Mouse (Mus musculus): ENCODE measurements around the gene Dact3. TPM values are rescaled to one million over a fixed set of nuclear protein-coding genes. Genes with fewer than 3 reads are reported as not detected.

The Dact3 gene
- polyA plus RNA-seq, 1 experiment from 2014 or later: 2.3 TPM

GRCm38 (mm10) chr7:16920818-16921791 is 46.0 kb downstream of the Dact3 start:
- Histone ChIP-seq H3K9me3 (replicated peaks; ENCODE audit: control insufficient read depth, low read length) (no peaks in the 10 kb centered on the region), H3K27me3 (ENCODE audit: control insufficient read depth, insufficient read depth, low read length) (no peaks in the 10 kb centered on the region), H3K36me3 (ENCODE audit: control insufficient read depth, insufficient read depth, low read length) (peaks cover 18% of the 10 kb centered on the region), H3K27ac (ENCODE audit: low read length) (peak overlapping the region; percentile 95), H3K4me3 (replicated peaks; ENCODE audit: low read length) (peak overlapping the region; percentile 90), H3K9ac (ENCODE audit: low read length) (peak overlapping the region; percentile 95), H3K4me1 (ENCODE audit: control insufficient read depth, insufficient read depth, low read length) (peaks cover 33% of the 10 kb centered on the region), H3K4me2 (ENCODE audit: low read depth, low read length) (peak overlapping the region; percentile 95)
- WGBS: 47% methylated on average over 21 of the region's 21 CpGs
- no peak for ATAC-seq (ENCODE audit: insufficient read depth, low FRiP score)

- H3K4me1 ChIP-seq (ENCODE audit: control insufficient read depth, insufficient read depth, low read length): peaks cover 33% of the 10 kb centered on the region
These were observed 46.8 kb downstream of the Dact3 start for GRCm38 (mm10) chr7:16921881-16922335.

GRCm38 (mm10) chr7:16922360-16922973 is 47.4 kb downstream of the Dact3 start:
- Histone ChIP-seq H3K9me3 (replicated peaks; ENCODE audit: control insufficient read depth, low read length) (no peaks in the 10 kb centered on the region), H3K4me3 (replicated peaks; ENCODE audit: low read length) (peak overlapping the region; percentile 90), H3K27me3 (ENCODE audit: control insufficient read depth, insufficient read depth, low read length) (no peaks in the 10 kb centered on the region), H3K9ac (ENCODE audit: low read length) (peak overlapping the region; percentile 95), H3K27ac (ENCODE audit: low read length) (peak overlapping the region; percentile 95), H3K36me3 (ENCODE audit: control insufficient read depth, insufficient read depth, low read length) (peaks cover 5% of the 10 kb centered on the region), H3K4me2 (ENCODE audit: low read depth, low read length) (peak overlapping the region; percentile 95), H3K4me1 (ENCODE audit: control insufficient read depth, insufficient read depth, low read length) (peaks cover 33% of the 10 kb centered on the region)
- 32% methylated on average over 10 of the region's 10 CpGs for WGBS
- ATAC-seq (ENCODE audit: insufficient read depth, low FRiP score): no peak

More at GRCm38 (mm10) chr7:16921881-16922335, 46.8 kb downstream of the Dact3 start:
- Histone ChIP-seq H3K27ac (ENCODE audit: low read length) (peak overlapping the region; percentile 95), H3K4me3 (replicated peaks; ENCODE audit: low read length) (peak overlapping the region; percentile 90), H3K36me3 (ENCODE audit: control insufficient read depth, insufficient read depth, low read length) (peaks cover 11% of the 10 kb centered on the region), H3K9me3 (replicated peaks; ENCODE audit: control insufficient read depth, low read length) (no peaks in the 10 kb centered on the region), H3K9ac (ENCODE audit: low read length) (peak overlapping the region; percentile 95), H3K27me3 (ENCODE audit: control insufficient read depth, insufficient read depth, low read length) (no peaks in the 10 kb centered on the region), H3K4me2 (ENCODE audit: low read depth, low read length) (peak overlapping the region; percentile 95)
- WGBS: 37% methylated on average over 6 of the region's 6 CpGs
- ATAC-seq (ENCODE audit: insufficient read depth, low FRiP score): no peak

GRCm38 (mm10) chr7:16923283-16924036 is 48.3 kb downstream of the Dact3 start:
- under 1% methylated on average over 56 of the region's 57 CpGs for WGBS
- H3K27ac ChIP-seq (ENCODE audit: low read length): peak overlapping the region; percentile 95
- H3K9me3 ChIP-seq (replicated peaks; ENCODE audit: control insufficient read depth, low read length): no peaks in the 10 kb centered on the region
- peaks cover 33% of the 10 kb centered on the region for H3K4me1 ChIP-seq (ENCODE audit: control insufficient read depth, insufficient read depth, low read length)
- H3K4me2 ChIP-seq (ENCODE audit: low read depth, low read length): peak overlapping the region; percentile 95
- 0 out of 2 replicates have a peak, but pooled peaks have one; percentile 0 for ATAC-seq (ENCODE audit: insufficient read depth, low FRiP score)
- no peaks in the 10 kb centered on the region; the same call in 1 of the 2 replicates for H3K36me3 ChIP-seq (ENCODE audit: control insufficient read depth, insufficient read depth, low read length)
- peak overlapping the region; percentile 90 for H3K4me3 ChIP-seq (replicated peaks; ENCODE audit: low read length)
- no peaks in the 10 kb centered on the region for H3K27me3 ChIP-seq (ENCODE audit: control insufficient read depth, insufficient read depth, low read length)
- H3K9ac ChIP-seq (ENCODE audit: low read length): peak overlapping the region; percentile 95

- Histone ChIP-seq H3K4me1 (ENCODE audit: control insufficient read depth, insufficient read depth, low read length) (peaks cover 33% of the 10 kb centered on the region), H3K4me2 (ENCODE audit: low read depth, low read length) (peak within 1 kb of the TSS; percentile 95), H3K9me3 (replicated peaks; ENCODE audit: control insufficient read depth, low read length) (no peaks in the 10 kb centered on the region), H3K4me3 (replicated peaks; ENCODE audit: low read length) (peak within 1 kb of the TSS; percentile 90), H3K9ac (ENCODE audit: low read length) (peak within 1 kb of the TSS; percentile 95), H3K27ac (ENCODE audit: low read length) (peak within 1 kb of the TSS; percentile 95), H3K36me3 (ENCODE audit: control insufficient read depth, insufficient read depth, low read length) (no peaks in the 10 kb centered on the region; the same call in 1 of the 2 replicates), H3K27me3 (ENCODE audit: control insufficient read depth, insufficient read depth, low read length) (no peaks in the 10 kb centered on the region)
- peak; percentile 92 for ATAC-seq (ENCODE audit: insufficient read depth, low FRiP score)
- 2% methylated on average over 64 of the region's 64 CpGs for WGBS
These were observed 49.1 kb downstream of the Dact3 start, which contains the start of gene Calm3 for GRCm38 (mm10) chr7:16924037-16924834. Gene Calm3 (minus strand): TSS chr7:16924114.

- Histone ChIP-seq H3K27me3 (ENCODE audit: control insufficient read depth, insufficient read depth, low read length) (no peaks in the 10 kb centered on the region), H3K4me1 (ENCODE audit: control insufficient read depth, insufficient read depth, low read length) (peaks cover 7% of the 10 kb centered on the region), H3K9me3 (replicated peaks; ENCODE audit: control insufficient read depth, low read length) (no peaks in the 10 kb centered on the region), H3K36me3 (ENCODE audit: control insufficient read depth, insufficient read depth, low read length) (no peaks in the 10 kb centered on the region), H3K9ac (ENCODE audit: low read length) (no peak overlapping the region), H3K4me2 (ENCODE audit: low read depth, low read length) (no peak overlapping the region), H3K4me3 (replicated peaks; ENCODE audit: low read length) (no peak overlapping the region), H3K27ac (ENCODE audit: low read length) (no peak overlapping the region)
- WGBS: 47% methylated on average over 2 of the region's 2 CpGs
- ATAC-seq (ENCODE audit: insufficient read depth, low FRiP score): no peak
These were observed 53.2 kb downstream of the Dact3 start for GRCm38 (mm10) chr7:16928341-16928740.

GRCm38 (mm10) chr7:16930850-16931249 is 55.7 kb downstream of the Dact3 start:
- WGBS: 8% methylated on average over 1 of the region's 1 CpGs
- Histone ChIP-seq H3K4me3 (replicated peaks; ENCODE audit: low read length) (no peak overlapping the region), H3K4me2 (ENCODE audit: low read depth, low read length) (no peak overlapping the region), H3K27ac (ENCODE audit: low read length) (no peak overlapping the region), H3K27me3 (ENCODE audit: control insufficient read depth, insufficient read depth, low read length) (no peaks in the 10 kb centered on the region), H3K4me1 (ENCODE audit: control insufficient read depth, insufficient read depth, low read length) (peaks cover 7% of the 10 kb centered on the region), H3K9ac (ENCODE audit: low read length) (no peak overlapping the region), H3K36me3 (ENCODE audit: control insufficient read depth, insufficient read depth, low read length) (no peaks in the 10 kb centered on the region), H3K9me3 (replicated peaks; ENCODE audit: control insufficient read depth, low read length) (no peaks in the 10 kb centered on the region)
- no peak for ATAC-seq (ENCODE audit: insufficient read depth, low FRiP score)
